Mouse (Mus musculus) limb, embryonic 14.5 days (tissue): ENCODE measurements around the gene Insl5. TPM values are rescaled to one million over a fixed set of nuclear protein-coding genes. Genes with fewer than 3 reads are reported as not detected.
A peak's percentile ranks its signal among the peaks of the same experiment; 100 is the strongest.

Experiments used
- ATAC-seq: fragments of 200-750 bp; cut with Nextera tagmentation; 2 replicates; pipeline ENCODE4 v1.8.0; 2017; ENCODE audit warnings: low read depth, moderate number of reproducible peaks, moderate TSS enrichment; ENCODE audit not compliant: low FRiP score
- DNase-seq: peaks from one replicate; pipeline ENCODE4 v3.0.0-alpha.2; 2015; ENCODE audit warnings: low spot score
- H3K27ac ChIP-seq: fragments of 300-500 bp; sonication (generic); replicated peaks from 2 replicates; pipeline ENCODE4 v1.5.1; 2014; ENCODE audit warnings: low read depth, mild to moderate bottlenecking, low read length, moderate library complexity, mixed read lengths
- H3K27me3 ChIP-seq: fragments of 300-500 bp; sonication (generic); 2 replicates; pipeline ENCODE4 v1.6.1; 2014; ENCODE audit warnings: low read length, mixed read lengths; ENCODE audit not compliant: control insufficient read depth, insufficient read depth
- H3K36me3 ChIP-seq: fragments of 300-500 bp; sonication (generic); 2 replicates; pipeline ENCODE4 v1.6.1; 2014; ENCODE audit warnings: mild to moderate bottlenecking, low read length, moderate library complexity, mixed read lengths; ENCODE audit not compliant: control insufficient read depth, insufficient read depth
- H3K4me1 ChIP-seq: fragments of 300-500 bp; sonication (generic); 2 replicates; pipeline ENCODE4 v1.6.1; 2014; ENCODE audit warnings: antibody characterized with exemption, low read length, mixed read lengths; ENCODE audit not compliant: control insufficient read depth, insufficient read depth
- H3K4me2 ChIP-seq: fragments of 300-500 bp; sonication (generic); replicated peaks from 2 replicates; pipeline ENCODE4 v1.6.1; 2014; ENCODE audit warnings: low read depth, mild to moderate bottlenecking, low read length, moderate library complexity; ENCODE audit not compliant: severe bottlenecking
- H3K4me3 ChIP-seq: fragments of 300-500 bp; sonication (generic); replicated peaks from 2 replicates; pipeline ENCODE4 v1.5.1; 2014; ENCODE audit warnings: low read length
- H3K9ac ChIP-seq: fragments of 300-500 bp; sonication (generic); 2 replicates; pipeline ENCODE4 v1.6.1; 2014; ENCODE audit warnings: mild to moderate bottlenecking, low read depth, low read length, moderate library complexity; ENCODE audit not compliant: severe bottlenecking
- H3K9me3 ChIP-seq: fragments of 300-500 bp; sonication (generic); 2 replicates; pipeline ENCODE4 v1.6.1; 2016; ENCODE audit warnings: low read length; ENCODE audit not compliant: control insufficient read depth
- POLR2A ChIP-seq: fragments of 200-500 bp; IDR thresholded peaks from 2 replicates; pipeline ENCODE4 v1.8.0; 2012; ENCODE audit warnings: inconsistent platforms, mild to moderate bottlenecking, moderate library complexity, borderline replicate concordance; ENCODE audit not compliant: insufficient read depth, insufficient read length; ENCODE audit errors: extremely low read depth
- WGBS: fragments of 180-500 bp; shearing (Covaris S2); extraction: QIAGEN DNeasy Blood & Tissue Kit; methylation state at CpG from one replicate; pipeline ENCODE4 v1.1.7; 2014; 5-methylcytosine and 5-hydroxymethylcytosine counted together
- polyA plus RNA-seq, 2 experiments: library from polyadenylated mRNA; depleted of rRNA in 1 of 2; stranded (reverse) in 1 of 2; unstranded in 1 of 2; fragments of >200 nt; fragmentation: Nextera tagmentation in 1 of 2; extraction: Ambion mirVana in 1 of 2; gene quantifications; 2 replicates each; pipeline versions ENCODE4 v1.2.1 to v1.2.3; 2012 to 2014

Gene Insl5
- polyA plus RNA-seq, 2 experiments, result 0.52 TPM; not detected in 1

GRCm38 (mm10) chr4:102987325-102987724, 39.3 kb downstream of the Insl5 start:
- WGBS, result 47% methylated on average over 4 of the region's 4 CpGs
- no peaks in the 10 kb centered on the region for H3K27me3 ChIP-seq
- H3K4me2 ChIP-seq, result no peak overlapping the region
- DNase-seq, result no peak
- H3K4me1 ChIP-seq, result no peaks in the 10 kb centered on the region; the same call in 1 of the 2 replicates
- no peak overlapping the region for H3K9ac ChIP-seq
- H3K27ac ChIP-seq, result no peak overlapping the region
- TF ChIP-seq POLR2A, result no peak
- ATAC-seq, result no peak
- H3K9me3 ChIP-seq, result no peaks in the 10 kb centered on the region
- H3K4me3 ChIP-seq, result no peak overlapping the region
- no peaks in the 10 kb centered on the region for H3K36me3 ChIP-seq

DNA sequence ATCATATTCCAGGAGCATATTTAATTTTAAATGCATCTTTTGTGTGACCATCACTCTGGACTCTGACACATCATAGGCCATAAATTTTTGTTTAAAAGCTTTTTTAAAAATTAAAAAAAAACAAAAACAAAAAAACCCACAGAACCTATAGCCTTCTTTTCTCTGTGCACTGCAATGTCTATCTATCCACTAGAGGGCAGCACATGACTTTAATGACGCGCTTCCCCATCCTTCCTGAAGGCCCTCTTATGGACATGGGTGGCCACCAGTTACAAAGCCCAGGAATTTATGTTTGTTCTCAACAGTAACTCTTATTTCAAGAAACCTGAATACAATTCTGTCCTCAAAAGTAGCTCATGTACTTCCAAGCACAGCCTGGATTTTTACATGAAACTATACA, 39.7 kb downstream of the Insl5 start:
- no peak for TF ChIP-seq POLR2A
- DNase-seq (peak; percentile 92), ATAC-seq (no peak)
- H3K36me3 ChIP-seq, result no peaks in the 10 kb centered on the region
- no peak overlapping the region for H3K4me2 ChIP-seq
- H3K9ac ChIP-seq, result no peak overlapping the region
- WGBS, result 2% methylated on average over 2 of the region's 2 CpGs
- no peaks in the 10 kb centered on the region for H3K27me3 ChIP-seq
- H3K27ac ChIP-seq, result no peak overlapping the region
- H3K4me3 ChIP-seq, result no peak overlapping the region
- H3K9me3 ChIP-seq, result no peaks in the 10 kb centered on the region
- H3K4me1 ChIP-seq, result no peaks in the 10 kb centered on the region; the same call in 1 of the 2 replicates

- H3K27ac ChIP-seq, result no peak overlapping the region
- no peaks in the 10 kb centered on the region for H3K4me1 ChIP-seq
- no peak overlapping the region for H3K9ac ChIP-seq
- H3K4me3 ChIP-seq, result no peak overlapping the region
- H3K36me3 ChIP-seq, result no peaks in the 10 kb centered on the region
- no peaks in the 10 kb centered on the region for H3K9me3 ChIP-seq
- WGBS, result 72% methylated on average over 7 of the region's 7 CpGs
- no peaks in the 10 kb centered on the region for H3K27me3 ChIP-seq
- DNase-seq (no peak), ATAC-seq (no peak)
- TF ChIP-seq POLR2A, result no peak
- no peak overlapping the region for H3K4me2 ChIP-seq
These were observed 40.5 kb downstream of the Insl5 start for GRCm38 (mm10) chr4:102986173-102986572.

- H3K4me2 ChIP-seq, result no peak overlapping the region
- H3K27me3 ChIP-seq, result no peaks in the 10 kb centered on the region
- 77% methylated on average over 8 of the region's 8 CpGs for WGBS
- H3K4me3 ChIP-seq, result no peak overlapping the region
- ATAC-seq (no peak), DNase-seq (no peak)
- H3K9me3 ChIP-seq, result no peaks in the 10 kb centered on the region
- H3K9ac ChIP-seq, result no peak overlapping the region
- peaks cover 11% of the 10 kb centered on the region for H3K4me1 ChIP-seq
- no peak overlapping the region for H3K27ac ChIP-seq
- H3K36me3 ChIP-seq, result no peaks in the 10 kb centered on the region
- no peak for TF ChIP-seq POLR2A
These were observed 44.9 kb downstream of the Insl5 start for GRCm38 (mm10) chr4:102981709-102982108.

DNA sequence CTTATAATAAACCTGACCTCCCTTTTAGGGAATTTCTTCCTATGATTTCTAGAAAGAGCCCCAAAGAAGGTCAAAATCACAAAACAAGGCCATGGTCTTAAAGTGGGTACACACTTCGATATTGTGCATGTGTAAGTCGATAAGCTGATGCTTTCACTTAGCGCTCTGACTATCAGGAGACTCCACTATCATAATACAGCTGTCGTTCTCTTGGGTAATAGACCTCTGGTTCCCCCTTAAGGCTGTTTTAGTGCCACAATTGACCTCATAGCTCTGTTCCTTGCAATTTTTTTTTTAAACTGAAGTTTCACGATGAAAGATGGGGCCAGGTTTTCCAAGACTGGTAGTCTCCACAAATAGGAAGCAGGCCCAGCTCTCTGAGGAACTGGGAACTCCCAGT, 47.3 kb downstream of the Insl5 start:
- H3K27ac ChIP-seq, result no peak overlapping the region
- no peaks in the 10 kb centered on the region for H3K9me3 ChIP-seq
- no peak for TF ChIP-seq POLR2A
- H3K36me3 ChIP-seq, result no peaks in the 10 kb centered on the region
- no peak overlapping the region for H3K4me2 ChIP-seq
- WGBS, result 57% methylated on average over 5 of the region's 5 CpGs
- H3K4me1 ChIP-seq, result peaks cover 11% of the 10 kb centered on the region
- no peak overlapping the region for H3K4me3 ChIP-seq
- no peak for ATAC-seq
- H3K9ac ChIP-seq, result no peak overlapping the region
- DNase-seq, result no peak
- H3K27me3 ChIP-seq, result no peaks in the 10 kb centered on the region

GRCm38 (mm10) chr4:102978440-102978839, 48.2 kb downstream of the Insl5 start, which contains the start of gene Tctex1d1:
Tctex1d1 (plus strand) TSS chr4:102978606.
- H3K4me3 ChIP-seq, result peak within 1 kb of the TSS; percentile 26
- no peak for TF ChIP-seq POLR2A
- H3K4me1 ChIP-seq, result peaks cover 11% of the 10 kb centered on the region
- peak within 1 kb of the TSS; percentile 26 for H3K9ac ChIP-seq
- ATAC-seq (no peak), DNase-seq (peak; percentile 30)
- H3K4me2 ChIP-seq, result peak within 1 kb of the TSS; percentile 48
- no peaks in the 10 kb centered on the region for H3K36me3 ChIP-seq
- H3K27me3 ChIP-seq, result no peaks in the 10 kb centered on the region
- no peak within 1 kb of the TSS for H3K27ac ChIP-seq
- 3% methylated on average over 13 of the region's 13 CpGs for WGBS
- H3K9me3 ChIP-seq, result no peaks in the 10 kb centered on the region
